Mouse (Mus musculus) layer of hippocampus, postnatal 10 days (tissue): ENCODE data around the gene Senp8. TPM values are rescaled to one million over a fixed set of nuclear protein-coding genes. Genes with fewer than 3 reads are reported as not detected.
A peak's percentile ranks its signal among the peaks of the same experiment; 100 is the strongest.

Experiments
- DNase-seq, 2 experiments: peaks; one replicate each; pipeline ENCODE4 v3.0.0; 2021; ENCODE audit warnings: low spot score in 2 of 2
- total RNA-seq, 2 experiments: library from RNA; stranded (reverse); gene quantifications; 2 replicates each; pipeline ENCODE4 v1.2.3; 2021

Senp8 gene
- total RNA-seq, 2 experiments from 2014 or later = 5.1 to 6.8 TPM

GRCm38 (mm10) chr9:59718237-59718636 is 32.3 kb downstream of the Senp8 start:
- no peak for DNase-seq

DNA sequence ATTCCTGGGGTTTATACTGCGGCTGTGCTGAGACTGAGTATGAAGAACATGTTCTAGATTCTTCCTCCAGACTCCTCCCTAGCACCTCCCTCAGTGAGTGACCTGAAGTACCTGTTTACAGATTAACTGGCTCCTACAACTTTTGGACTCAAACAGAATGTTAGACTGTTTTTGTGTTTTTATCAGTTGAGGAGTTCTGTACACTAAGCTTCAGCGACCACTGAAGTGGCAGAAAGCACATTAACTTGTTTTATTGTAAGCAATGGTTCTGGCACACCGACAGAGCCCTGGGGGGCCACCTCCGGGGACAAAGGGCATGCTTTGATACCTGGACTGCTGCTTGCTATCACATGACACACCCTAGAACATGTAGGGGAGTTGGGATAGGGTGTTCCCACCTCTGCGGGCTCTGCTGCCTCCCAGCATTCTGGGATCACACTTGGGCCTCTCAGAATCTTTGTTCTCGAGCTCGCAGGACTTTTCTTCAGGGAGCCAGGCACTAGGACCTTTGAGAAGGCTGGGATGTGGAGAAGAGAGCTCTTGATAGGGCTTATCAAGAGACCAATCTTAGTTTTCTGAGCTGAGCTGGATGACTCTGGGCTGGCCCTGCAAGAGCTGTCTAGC is 34.1 kb downstream of the Senp8 start:
- DNase-seq = no peak

- no peak for DNase-seq
Measured at GRCm38 (mm10) chr9:59709225-59709624, 41.3 kb downstream of the Senp8 start.

DNA sequence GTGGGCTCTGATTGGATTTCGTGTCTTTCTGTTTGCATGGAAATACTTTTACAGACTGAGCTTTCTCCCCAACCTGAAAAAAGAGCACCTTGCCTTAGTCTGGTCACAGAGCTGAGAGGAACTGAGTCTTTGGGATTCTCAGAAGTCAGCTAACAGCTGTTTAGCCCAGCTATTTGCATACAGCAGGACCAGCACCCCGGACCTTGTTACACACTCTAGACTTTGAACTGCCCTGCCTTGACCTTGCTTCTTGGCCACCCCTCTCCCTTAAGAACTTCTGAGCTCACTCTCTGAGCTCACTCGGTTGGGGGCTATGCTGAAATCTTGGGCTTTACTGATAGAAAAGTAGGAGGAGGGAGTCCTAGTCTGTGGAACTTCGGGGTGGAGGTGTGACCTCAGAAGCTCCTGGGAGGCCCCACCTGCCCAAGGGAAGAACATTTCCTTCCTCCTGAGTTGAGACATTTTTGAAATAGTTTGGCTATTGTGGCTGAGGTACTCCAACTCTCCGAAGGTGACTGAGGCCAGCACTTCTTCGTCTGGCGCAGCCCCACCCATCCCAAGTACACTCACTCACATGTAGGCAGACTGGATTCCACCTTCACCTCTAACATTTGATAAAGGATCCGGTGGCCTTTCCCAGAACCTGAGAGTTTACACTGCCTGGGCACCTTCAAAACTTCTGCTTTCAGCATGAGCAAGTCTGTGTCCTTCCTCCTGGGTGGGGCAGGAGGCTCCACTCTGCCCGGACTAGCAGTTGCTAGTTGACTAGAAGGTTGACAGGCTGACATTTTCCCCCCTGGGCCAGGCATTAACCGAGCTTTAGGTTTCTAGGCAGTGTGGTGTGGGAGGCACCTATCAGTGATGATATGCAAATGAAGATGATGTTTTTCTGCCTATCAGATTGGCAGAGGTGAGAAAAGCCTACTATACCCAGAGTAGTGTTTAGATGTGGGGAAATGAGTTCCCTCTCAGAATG is 43.4 kb downstream of the Senp8 start:
- DNase-seq = no peak

GRCm38 (mm10) chr9:59703099-59703498 is 47.4 kb downstream of the Senp8 start:
- DNase-seq = no peak

- no peak for DNase-seq
Measured at GRCm38 (mm10) chr9:59701094-59701493, 49.4 kb downstream of the Senp8 start.

DNA sequence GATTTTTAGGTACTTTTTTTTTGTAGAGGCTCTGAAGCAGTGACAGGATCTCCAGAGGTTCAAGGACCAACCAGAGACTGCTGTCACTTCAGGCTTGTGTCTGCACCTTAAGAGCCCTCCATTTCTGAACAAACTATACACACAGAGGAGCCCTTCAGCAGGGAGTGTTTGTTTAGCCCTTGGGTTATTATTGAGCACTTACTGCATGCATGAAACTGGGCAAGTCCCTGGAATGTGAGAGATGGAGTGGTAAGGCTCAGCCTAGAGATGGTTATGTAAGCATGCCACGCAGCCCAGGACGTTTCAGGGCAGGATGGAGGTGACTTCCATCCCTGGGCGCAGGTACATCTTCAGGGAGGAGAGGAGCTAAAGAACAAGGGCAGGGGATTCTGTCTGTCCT is 54.1 kb downstream of the Senp8 start:
- no peak for DNase-seq

- no peak for DNase-seq
Measured at GRCm38 (mm10) chr9:59695451-59695813, 55.1 kb downstream of the Senp8 start.

DNA sequence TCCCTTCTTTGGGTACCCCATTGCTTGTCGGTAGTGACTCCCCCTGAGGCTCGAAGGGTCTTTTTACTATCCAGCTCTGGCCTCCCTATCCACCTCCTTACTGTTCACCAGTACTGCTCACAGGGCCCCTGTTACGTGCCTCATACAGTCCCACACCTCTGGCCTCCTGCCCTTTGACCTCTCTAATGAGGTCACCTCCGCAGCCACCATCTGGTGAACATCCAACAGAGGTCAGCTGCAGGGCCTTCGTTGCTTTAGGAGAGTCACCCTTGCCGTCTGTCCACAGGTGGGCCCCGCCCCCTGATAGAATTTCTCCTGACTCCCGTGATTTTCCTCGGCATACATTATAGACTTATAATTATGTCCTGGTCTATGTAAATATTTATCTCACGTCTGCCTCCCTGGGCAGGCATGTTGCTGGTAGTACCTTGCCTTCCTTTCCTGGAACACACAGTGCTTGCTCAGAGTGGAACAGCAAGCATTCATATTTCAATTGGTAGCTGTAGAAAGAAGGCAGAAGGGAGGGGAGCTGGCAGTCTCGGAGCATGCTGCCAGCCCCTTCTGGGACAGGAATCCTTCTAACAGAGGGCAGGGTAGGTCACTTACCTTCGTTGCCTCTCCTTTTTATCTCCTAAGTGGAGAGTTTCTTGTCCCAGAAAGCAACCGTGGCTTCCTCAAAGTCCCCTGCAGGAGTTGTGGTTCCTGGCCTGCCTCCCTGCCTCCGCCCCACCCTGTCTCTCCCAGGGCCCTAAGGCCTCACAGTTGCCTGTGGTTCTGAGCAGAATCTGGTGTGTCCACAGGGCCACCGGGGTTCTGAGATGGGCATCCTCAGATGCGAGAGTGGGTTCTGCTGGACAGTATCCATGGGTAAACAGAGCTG is 55.7 kb downstream of the Senp8 start:
- DNase-seq = no peak

- DNase-seq = peak; percentile 64 to 71
Measured at GRCm38 (mm10) chr9:59692145-59692544, 58.4 kb downstream of the Senp8 start.

DNA sequence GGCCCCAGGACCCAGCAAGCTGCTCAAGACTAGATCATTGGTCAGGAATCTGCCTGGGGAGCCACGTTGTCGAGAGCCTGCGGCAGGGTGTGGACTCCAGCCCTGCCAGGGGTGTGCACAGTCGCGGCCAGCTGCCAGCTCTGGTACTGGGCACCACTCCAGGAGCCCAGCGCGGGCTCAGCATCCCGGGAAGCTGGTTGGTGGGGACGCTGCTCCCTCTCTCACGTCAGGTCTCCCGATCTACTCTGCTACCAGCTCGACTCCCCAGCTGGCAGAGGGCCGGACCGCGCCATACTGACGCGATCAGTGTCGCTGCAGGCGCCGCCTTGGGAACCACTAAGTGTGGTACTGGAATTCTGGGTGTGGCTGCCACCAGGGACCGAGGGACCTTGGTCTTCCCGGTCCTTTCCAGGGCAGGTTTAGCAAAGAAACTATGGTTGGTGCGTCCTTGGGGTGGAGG is 58.8 kb downstream of the Senp8 start:
- peak; percentile 88 to 90 for DNase-seq

DNA sequence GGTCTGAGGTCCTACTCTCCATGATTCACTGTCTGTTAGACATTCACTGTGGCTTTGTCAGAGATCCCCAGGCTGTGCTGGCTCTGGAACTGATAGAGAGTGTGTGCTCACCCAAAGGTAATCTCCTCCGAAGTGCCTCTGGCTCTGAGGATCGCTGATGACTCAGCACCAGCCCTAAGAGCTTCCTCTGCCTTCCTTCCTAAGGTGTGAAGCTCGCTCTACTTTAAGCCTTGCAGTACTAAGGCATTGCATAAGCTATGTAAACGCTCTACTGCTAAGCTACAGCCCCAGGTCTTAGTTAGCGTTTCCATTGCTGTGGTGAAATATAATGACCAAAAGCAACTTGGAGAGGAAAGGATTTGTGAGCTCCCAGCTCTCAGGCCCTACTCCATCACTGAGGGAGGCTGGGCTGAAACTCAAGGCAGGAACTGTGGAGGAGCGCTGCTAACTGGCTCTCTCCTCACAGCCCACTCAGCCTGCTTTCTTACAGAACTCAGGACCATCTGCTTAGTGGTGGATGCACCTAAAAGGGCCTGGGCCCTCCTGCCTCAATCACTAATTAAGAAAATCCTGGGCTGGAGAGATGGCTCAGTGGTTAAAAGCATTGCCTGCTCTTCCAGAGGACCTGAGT is 63.0 kb downstream of the Senp8 start:
- DNase-seq = no peak

Other genes starting within 250 kb of the Senp8 start
- 10 to 100 TPM; 30.4 to 34.8 TPM for gene Hexa, start 211.2 kb downstream of the Senp8 start, total RNA-seq
- gene Tmem202, start 210.9 kb downstream of the Senp8 start, total RNA-seq = 1 to 10 TPM; 1.6 to 1.7 TPM
- 10 to 100 TPM; 36.2 to 36.4 TPM for gene Celf6, start 172.8 kb downstream of the Senp8 start, total RNA-seq
- 100 to 1,000 TPM; 177 to 180 TPM for gene Parp6, start 133.4 kb downstream of the Senp8 start, total RNA-seq
- gene Pkm, start 94.3 kb downstream of the Senp8 start, total RNA-seq = 100 to 1,000 TPM; 761 to 808 TPM
- gene Gramd2, start 70.6 kb downstream of the Senp8 start, total RNA-seq = 10 to 100 TPM; 12.8 to 14.7 TPM
- 10 to 100 TPM; 69.7 to 78.4 TPM for gene Myo9a, start 186 bp upstream of the Senp8 start, total RNA-seq
- not detected for gene Nr2e3, start 209.9 kb upstream of the Senp8 start, total RNA-seq